ENCODE assay signal across 8 mouse cellular contexts in the genomic region with DNA sequence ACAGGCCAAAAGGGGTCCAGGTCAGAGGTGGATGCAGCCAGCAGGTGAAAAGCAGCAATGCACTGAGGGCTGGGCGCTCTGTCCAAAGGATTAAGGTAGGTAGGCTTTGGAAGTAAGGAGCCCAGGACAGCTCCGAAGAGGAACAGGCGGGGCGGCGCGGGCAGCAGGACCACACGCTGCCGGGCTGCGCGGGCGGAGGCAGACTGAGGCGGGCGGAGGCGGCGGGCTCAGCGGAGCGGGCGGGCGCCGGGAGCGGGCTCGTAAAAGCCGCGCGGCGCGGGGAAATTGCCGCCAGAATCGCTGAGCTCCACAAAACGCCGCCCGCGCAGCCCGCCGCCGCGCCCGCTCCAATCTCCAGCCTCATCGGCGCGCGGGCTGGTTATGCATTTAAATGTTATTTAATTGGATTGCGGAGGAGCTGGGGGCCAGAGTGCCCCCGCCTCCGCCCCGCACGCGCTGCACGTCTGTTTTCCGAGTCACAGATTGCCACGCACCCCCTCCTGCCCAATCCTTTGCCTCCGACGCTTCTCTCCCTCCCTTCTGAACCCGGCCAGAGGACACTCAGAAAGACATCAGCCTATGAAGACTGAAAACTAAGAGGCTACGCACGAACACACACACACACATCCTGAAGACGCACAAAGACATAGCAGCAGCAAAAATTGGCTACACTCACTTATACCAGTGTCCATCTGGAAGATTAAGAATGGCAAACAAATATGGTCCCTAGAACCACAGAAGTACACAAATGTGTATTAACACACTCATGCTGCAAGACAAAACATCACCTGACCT. TPM values are rescaled to one million over a fixed set of nuclear protein-coding genes. Genes with fewer than 3 reads are reported as not detected.
DNase-seq lines count a peak whose midpoint lies in the region; ATAC-seq and TF ChIP-seq lines count a peak whose summit lies in the region.

No protein-coding gene starts in this region.

- H3K27ac ChIP-seq in heart, embryonic 12.5 days (ENCODE audit: poor library complexity, severe bottlenecking), result no peak overlapping the region
- peak overlapping the region; percentile 59 for H3K27ac ChIP-seq in forebrain, embryonic 13.5 days
- no peak overlapping the region for H3K27ac ChIP-seq in kidney, postnatal 0 days
- H3K27ac ChIP-seq in liver, adult 2 months (replicated peaks; ENCODE audit: insufficient read depth, low read depth, low read length), result no peak overlapping the region

- TF ChIP-seq CTCF in brain, embryonic 14.5 days (IDR thresholded peaks at IDR 0.05; ENCODE audit: borderline replicate concordance, extremely low read depth, insufficient read depth, insufficient read length), result no peak
- no peak for TF ChIP-seq CTCF in kidney, postnatal 0 days (IDR thresholded peaks at IDR 0.05; ENCODE audit: low read depth)
- no peak for TF ChIP-seq CTCF in liver, adult 2 months (IDR thresholded peaks at IDR 0.05; ENCODE audit: low read depth, low read length)

- H3K79me2 ChIP-seq in liver, adult 2 months (ENCODE audit: control insufficient read depth, insufficient read depth, low read length), result no peaks in the 10 kb centered on the region

- H3K4me1 ChIP-seq in heart, embryonic 12.5 days (replicated peaks), result peaks cover 8% of the 10 kb centered on the region; the same call in 1 of the 2 replicates
- H3K4me1 ChIP-seq in forebrain, embryonic 13.5 days, result peaks cover 20% of the 10 kb centered on the region
- H3K4me1 ChIP-seq in kidney, postnatal 0 days (replicated peaks; ENCODE audit: insufficient read depth, low read length), result peaks cover 4% of the 10 kb centered on the region; the same call in 1 of the 2 replicates
- peaks cover 4% of the 10 kb centered on the region for H3K4me1 ChIP-seq in liver, adult 2 months (ENCODE audit: control insufficient read depth, insufficient read depth, low read length)

- ATAC-seq in heart, embryonic 12.5 days (ENCODE audit: insufficient number of reproducible peaks, low FRiP score), result no peak
- ATAC-seq in forebrain, embryonic 13.5 days, result peak; percentile 70
- ATAC-seq in kidney, postnatal 0 days (replicated peaks; ENCODE audit: low FRiP score, low read depth), result 0 out of 2 replicates have a peak, but pooled peaks have one; percentile 21
- ATAC-seq in erythroid progenitor cell, adult 5-6 weeks (replicated peaks; ENCODE audit: low FRiP score, poor library complexity, severe bottlenecking), result no peak

- H3K9me3 ChIP-seq in heart, embryonic 12.5 days (replicated peaks), result no peaks in the 10 kb centered on the region
- no peaks in the 10 kb centered on the region for H3K9me3 ChIP-seq in forebrain, embryonic 13.5 days (replicated peaks)
- H3K9me3 ChIP-seq in kidney, postnatal 0 days (replicated peaks; ENCODE audit: low read length), result no peaks in the 10 kb centered on the region

- peak overlapping the region; percentile 55 for H3K4me3 ChIP-seq in heart, embryonic 12.5 days
- peak overlapping the region; percentile 45 for H3K4me3 ChIP-seq in forebrain, embryonic 13.5 days
- H3K4me3 ChIP-seq in kidney, postnatal 0 days (replicated peaks; ENCODE audit: low read depth, low read length), result peak overlapping the region; percentile 45
- peak overlapping the region; percentile 15; the same call in 1 of the 2 replicates for H3K4me3 ChIP-seq in liver, adult 2 months (ENCODE audit: insufficient read depth, low read depth, low read length)

- peak overlapping the region; percentile 67 for H3K9ac ChIP-seq in heart, embryonic 12.5 days
- H3K9ac ChIP-seq in forebrain, embryonic 13.5 days, result peak overlapping the region; percentile 63
- H3K9ac ChIP-seq in kidney, postnatal 0 days (ENCODE audit: low read depth, low read length), result peak overlapping the region; percentile 56; the same call in 1 of the 2 replicates
- no peak overlapping the region; the same call in 1 of the 2 replicates for H3K9ac ChIP-seq in liver, adult 2 months (ENCODE audit: low read depth, low read length)

- 1% methylated on average over 57 of the region's 57 CpGs for WGBS in heart, embryonic 12.5 days
- under 1% methylated on average over 57 of the region's 57 CpGs for WGBS in forebrain, embryonic 13.5 days
- WGBS in kidney, postnatal 0 days, result 1% methylated on average over 52 of the region's 57 CpGs
- 3% methylated on average over 56 of the region's 57 CpGs for WGBS in liver, adult 2 months

- peaks cover 82% of the 10 kb centered on the region for H3K27me3 ChIP-seq in heart, embryonic 12.5 days (replicated peaks)
- peaks cover 66% of the 10 kb centered on the region for H3K27me3 ChIP-seq in forebrain, embryonic 13.5 days
- H3K27me3 ChIP-seq in kidney, postnatal 0 days (ENCODE audit: insufficient read depth, low read length), result 0 out of 2 replicates have a peak, but pooled peaks cover 6% of the 10 kb centered on the region
- H3K27me3 ChIP-seq in liver, adult 2 months (ENCODE audit: control insufficient read depth, insufficient read depth, low read length), result peaks cover 13% of the 10 kb centered on the region

- no peaks in the 10 kb centered on the region for H3K36me3 ChIP-seq in heart, embryonic 12.5 days
- H3K36me3 ChIP-seq in forebrain, embryonic 13.5 days (ENCODE audit: poor library complexity, severe bottlenecking), result no peaks in the 10 kb centered on the region
- no peaks in the 10 kb centered on the region for H3K36me3 ChIP-seq in kidney, postnatal 0 days (ENCODE audit: insufficient read depth, low read length)
- H3K36me3 ChIP-seq in liver, adult 2 months (ENCODE audit: control insufficient read depth, insufficient read depth, low read length), result no peaks in the 10 kb centered on the region

- peak overlapping the region; percentile 93 for H3K4me2 ChIP-seq in heart, embryonic 12.5 days
- H3K4me2 ChIP-seq in forebrain, embryonic 13.5 days, result peak overlapping the region; percentile 81
- peak overlapping the region; percentile 90 for H3K4me2 ChIP-seq in kidney, postnatal 0 days (ENCODE audit: low read length)

- TF ChIP-seq POLR2A in brain, embryonic 14.5 days (IDR thresholded peaks at IDR 0.05; ENCODE audit: borderline replicate concordance, extremely low read depth, insufficient read depth, insufficient read length, poor library complexity, severe bottlenecking), result no peak
- TF ChIP-seq POLR2A in liver, adult 2 months (IDR thresholded peaks at IDR 0.05; ENCODE audit: extremely low read depth, insufficient read depth, low read length), result no peak

- intact Hi-C loops in heart, postnatal 36 days (cut with DNase I), result no loop called here

- no peak for DNase-seq in heart, postnatal 36 days
- peak; percentile 82 for DNase-seq in brain, embryonic 14.5 days (ENCODE audit: low read depth)
- no peak for DNase-seq in kidney, postnatal 0 days (ENCODE audit: low spot score)
- DNase-seq in liver, adult 2 months (ENCODE audit: extremely low read depth, low read depth, low spot score), result no peak
- peak; percentile 81 for DNase-seq in right cerebral cortex, adult 18-20 months

RNA-seq across cellular contexts. Expression of gene Smug1, which starts 20.1 kb away (rescaled TPM):
- 17.1 and 17.4 TPM in 2 replicates for polyA plus RNA-seq in heart, embryonic 12.5 days (2016; fragmentation: Nextera tagmentation; extraction: Ambion mirVana)
- 10 to 100 TPM; 13.2 to 15.7 TPM for total RNA-seq in heart, postnatal 36 days (2021)
- polyA plus RNA-seq in brain, embryonic 14.5 days (2012; rRNA removed), result 30.5 and 31.6 TPM in 2 replicates
- polyA plus RNA-seq in forebrain, embryonic 13.5 days (2015; fragmentation: Nextera tagmentation; extraction: Ambion mirVana), result 24.4 and 27.3 TPM in 2 replicates
- polyA plus RNA-seq in kidney, postnatal 0 days (2015; fragmentation: Nextera tagmentation; extraction: Ambion mirVana), result 13.0 TPM in 2 replicates
- 6.8 and 8.1 TPM in 2 replicates for total RNA-seq in liver, adult 2 months (2014; rRNA removed)
- polyA plus RNA-seq in liver, adult 2 months (2012; rRNA removed), result 9.9 and 11.1 TPM in 2 replicates
- 3.6 TPM in 1 of 2 replicates, not detected in the other for total RNA-seq in erythroid progenitor cell, adult 5-6 weeks (2015; ENCODE audit: low replicate concordance)
- 0.26 and 0.91 TPM in 2 replicates for total RNA-seq in erythroid progenitor cell, adult 5-6 weeks (2017; ENCODE audit: low replicate concordance)

Comparison
In these comparisons a context has a peak if more than half of its experiments do, and no peak if none do; other contexts are left out.
1. ATAC-seq: peak in forebrain, embryonic 13.5 days (single experiment) and kidney, postnatal 0 days (single experiment); none in heart, embryonic 12.5 days (single experiment) and erythroid progenitor cell, adult 5-6 weeks (single experiment).
2. DNase-seq: peak in brain, embryonic 14.5 days (single experiment) and right cerebral cortex, adult 18-20 months (single experiment); none in heart, postnatal 36 days (0 of 2), kidney, postnatal 0 days (single experiment) and liver, adult 2 months (single experiment).
3. Peak in every context shown above with its lines, with median percentiles within 50 percentile points of each other: H3K4me2 ChIP-seq and H3K4me3 ChIP-seq.